Mouse (Mus musculus): ENCODE results near the gene St6galnac5. TPM values are rescaled to one million over a fixed set of nuclear protein-coding genes. Genes with fewer than 3 reads are reported as not detected.

The St6galnac5 gene
- polyA plus RNA-seq, 1 experiment from 2014 or later, result 2.0 TPM

- Histone ChIP-seq H3K27me3 (no peaks in the 10 kb centered on the region), H3K9ac (no peak overlapping the region), H3K9me3 (replicated peaks) (no peaks in the 10 kb centered on the region), H3K4me1 (no peaks in the 10 kb centered on the region), H3K36me3 (no peaks in the 10 kb centered on the region), H3K4me3 (replicated peaks) (no peak overlapping the region), H3K4me2 (replicated peaks) (no peak overlapping the region), H3K27ac (replicated peaks) (no peak overlapping the region)
- no peak for ATAC-seq (ENCODE audit: insufficient number of reproducible peaks, low FRiP score, low TSS enrichment, low read depth)
- WGBS, result 68% methylated on average over 4 of the region's 4 CpGs
Observed at GRCm38 (mm10) chr3:152861450-152861849, 120.6 kb downstream of the St6galnac5 start.

GRCm38 (mm10) chr3:152856095-152856494 lies 126.0 kb downstream of the St6galnac5 start:
- no peak overlapping the region for H3K27ac ChIP-seq (replicated peaks)
- H3K4me1 ChIP-seq, result 0 out of 2 replicates have a peak, but pooled peaks cover 3% of the 10 kb centered on the region
- no peak overlapping the region for H3K4me2 ChIP-seq (replicated peaks)
- no peaks in the 10 kb centered on the region for H3K27me3 ChIP-seq
- no peak overlapping the region for H3K9ac ChIP-seq
- no peak overlapping the region for H3K4me3 ChIP-seq (replicated peaks)
- H3K9me3 ChIP-seq (replicated peaks), result no peaks in the 10 kb centered on the region
- ATAC-seq (ENCODE audit: insufficient number of reproducible peaks, low FRiP score, low TSS enrichment, low read depth), result no peak
- H3K36me3 ChIP-seq, result no peaks in the 10 kb centered on the region
- 72% methylated on average over 10 of the region's 10 CpGs for WGBS

GRCm38 (mm10) chr3:152855006-152855614 lies 126.9 kb downstream of the St6galnac5 start:
- WGBS, result 27% methylated on average over 12 of the region's 12 CpGs
- H3K4me3 ChIP-seq (replicated peaks), result no peak overlapping the region
- H3K4me1 ChIP-seq, result 0 out of 2 replicates have a peak, but pooled peaks cover 3% of the 10 kb centered on the region

GRCm38 (mm10) chr3:152843925-152844324 lies 138.1 kb downstream of the St6galnac5 start:
- Histone ChIP-seq H3K9ac (no peak overlapping the region), H3K36me3 (no peaks in the 10 kb centered on the region), H3K4me3 (replicated peaks) (no peak overlapping the region), H3K27me3 (no peaks in the 10 kb centered on the region), H3K9me3 (replicated peaks) (no peaks in the 10 kb centered on the region), H3K4me1 (peaks cover 5% of the 10 kb centered on the region; the same call in 1 of the 2 replicates), H3K4me2 (replicated peaks) (no peak overlapping the region), H3K27ac (replicated peaks) (no peak overlapping the region)
- no peak for ATAC-seq (ENCODE audit: insufficient number of reproducible peaks, low FRiP score, low TSS enrichment, low read depth)

More at GRCm38 (mm10) chr3:152855006-152855614, 126.9 kb downstream of the St6galnac5 start:
- Histone ChIP-seq H3K27ac (replicated peaks) (no peak overlapping the region), H3K4me2 (replicated peaks) (no peak overlapping the region), H3K9ac (no peak overlapping the region), H3K27me3 (no peaks in the 10 kb centered on the region), H3K36me3 (no peaks in the 10 kb centered on the region), H3K9me3 (replicated peaks) (no peaks in the 10 kb centered on the region)
- ATAC-seq (ENCODE audit: insufficient number of reproducible peaks, low FRiP score, low TSS enrichment, low read depth), result no peak

GRCm38 (mm10) chr3:152842648-152843047 lies 139.4 kb downstream of the St6galnac5 start:
- Histone ChIP-seq H3K36me3 (no peaks in the 10 kb centered on the region), H3K9ac (no peak overlapping the region), H3K4me1 (peaks cover 5% of the 10 kb centered on the region; the same call in 1 of the 2 replicates), H3K4me3 (replicated peaks) (no peak overlapping the region), H3K27ac (replicated peaks) (no peak overlapping the region), H3K9me3 (replicated peaks) (no peaks in the 10 kb centered on the region), H3K4me2 (replicated peaks) (no peak overlapping the region), H3K27me3 (no peaks in the 10 kb centered on the region)
- whole genome bisulfite sequencing, result 78% methylated on average over 3 of the region's 3 CpGs
- ATAC-seq (ENCODE audit: insufficient number of reproducible peaks, low FRiP score, low TSS enrichment, low read depth), result no peak

GRCm38 (mm10) chr3:152841264-152841663 lies 140.8 kb downstream of the St6galnac5 start:
- no peaks in the 10 kb centered on the region for H3K9me3 ChIP-seq (replicated peaks)

GRCm38 (mm10) chr3:152837938-152838337 lies 144.1 kb downstream of the St6galnac5 start:
- Histone ChIP-seq H3K27me3 (no peaks in the 10 kb centered on the region), H3K27ac (replicated peaks) (no peak overlapping the region), H3K4me3 (replicated peaks) (no peak overlapping the region), H3K9ac (no peak overlapping the region), H3K4me1 (no peaks in the 10 kb centered on the region), H3K36me3 (no peaks in the 10 kb centered on the region), H3K9me3 (replicated peaks) (no peaks in the 10 kb centered on the region), H3K4me2 (replicated peaks) (no peak overlapping the region)
- ATAC-seq (ENCODE audit: insufficient number of reproducible peaks, low FRiP score, low TSS enrichment, low read depth), result no peak
- WGBS, result 91% methylated on average over 1 of the region's 1 CpGs

More at GRCm38 (mm10) chr3:152841264-152841663, 140.8 kb downstream of the St6galnac5 start:
- ATAC-seq (ENCODE audit: insufficient number of reproducible peaks, low FRiP score, low TSS enrichment, low read depth), result no peak
- WGBS, result 77% methylated on average over 6 of the region's 6 CpGs
- Histone ChIP-seq H3K36me3 (no peaks in the 10 kb centered on the region), H3K4me2 (replicated peaks) (no peak overlapping the region), H3K4me1 (no peaks in the 10 kb centered on the region), H3K27me3 (no peaks in the 10 kb centered on the region), H3K4me3 (replicated peaks) (no peak overlapping the region), H3K27ac (replicated peaks) (no peak overlapping the region), H3K9ac (no peak overlapping the region)

GRCm38 (mm10) chr3:152837407-152837806 lies 144.6 kb downstream of the St6galnac5 start:
- no peaks in the 10 kb centered on the region for H3K27me3 ChIP-seq
- H3K4me1 ChIP-seq, result no peaks in the 10 kb centered on the region
- H3K4me3 ChIP-seq (replicated peaks), result no peak overlapping the region
- ATAC-seq (ENCODE audit: insufficient number of reproducible peaks, low FRiP score, low TSS enrichment, low read depth), result no peak
- H3K9me3 ChIP-seq (replicated peaks), result no peaks in the 10 kb centered on the region
- no peaks in the 10 kb centered on the region for H3K36me3 ChIP-seq
- H3K27ac ChIP-seq (replicated peaks), result no peak overlapping the region
- no peak overlapping the region for H3K9ac ChIP-seq
- H3K4me2 ChIP-seq (replicated peaks), result no peak overlapping the region
- 65% methylated on average over 2 of the region's 2 CpGs for WGBS

- WGBS, result 90% methylated on average over 4 of the region's 4 CpGs
- Histone ChIP-seq H3K4me3 (replicated peaks) (no peak overlapping the region), H3K27me3 (no peaks in the 10 kb centered on the region), H3K9me3 (replicated peaks) (no peaks in the 10 kb centered on the region), H3K9ac (no peak overlapping the region), H3K4me2 (replicated peaks) (no peak overlapping the region), H3K4me1 (no peaks in the 10 kb centered on the region), H3K36me3 (no peaks in the 10 kb centered on the region), H3K27ac (replicated peaks) (no peak overlapping the region)
- ATAC-seq (ENCODE audit: insufficient number of reproducible peaks, low FRiP score, low TSS enrichment, low read depth), result no peak
Observed at GRCm38 (mm10) chr3:152832436-152832835, 149.6 kb downstream of the St6galnac5 start.

GRCm38 (mm10) chr3:152831974-152832373 lies 150.1 kb downstream of the St6galnac5 start:
- H3K4me2 ChIP-seq (replicated peaks), result no peak overlapping the region
- ATAC-seq (ENCODE audit: insufficient number of reproducible peaks, low FRiP score, low TSS enrichment, low read depth), result no peak
- no peak overlapping the region for H3K9ac ChIP-seq
- no peaks in the 10 kb centered on the region for H3K9me3 ChIP-seq (replicated peaks)
- H3K4me1 ChIP-seq, result no peaks in the 10 kb centered on the region
- WGBS, result 92% methylated on average over 9 of the region's 9 CpGs
- no peaks in the 10 kb centered on the region for H3K36me3 ChIP-seq
- no peak overlapping the region for H3K27ac ChIP-seq (replicated peaks)
- H3K4me3 ChIP-seq (replicated peaks), result no peak overlapping the region
- H3K27me3 ChIP-seq, result no peaks in the 10 kb centered on the region

- no peaks in the 10 kb centered on the region for H3K4me1 ChIP-seq
- H3K27ac ChIP-seq (replicated peaks), result no peak overlapping the region
- no peak overlapping the region for H3K9ac ChIP-seq
- H3K4me2 ChIP-seq (replicated peaks), result no peak overlapping the region
- 57% methylated on average over 3 of the region's 3 CpGs for WGBS
- H3K36me3 ChIP-seq, result no peaks in the 10 kb centered on the region
- H3K9me3 ChIP-seq (replicated peaks), result no peaks in the 10 kb centered on the region
- H3K4me3 ChIP-seq (replicated peaks), result no peak overlapping the region
- no peaks in the 10 kb centered on the region for H3K27me3 ChIP-seq
- ATAC-seq (ENCODE audit: insufficient number of reproducible peaks, low FRiP score, low TSS enrichment, low read depth), result no peak
Observed at GRCm38 (mm10) chr3:152831377-152831776, 150.7 kb downstream of the St6galnac5 start.

GRCm38 (mm10) chr3:152821202-152821601 lies 160.8 kb downstream of the St6galnac5 start:
- Histone ChIP-seq H3K27ac (replicated peaks) (no peak overlapping the region), H3K27me3 (no peaks in the 10 kb centered on the region), H3K4me2 (replicated peaks) (no peak overlapping the region), H3K4me1 (no peaks in the 10 kb centered on the region), H3K9me3 (replicated peaks) (no peaks in the 10 kb centered on the region), H3K36me3 (no peaks in the 10 kb centered on the region), H3K9ac (no peak overlapping the region), H3K4me3 (replicated peaks) (no peak overlapping the region)
- 53% methylated on average over 14 of the region's 14 CpGs for WGBS
- ATAC-seq (ENCODE audit: insufficient number of reproducible peaks, low FRiP score, low TSS enrichment, low read depth), result no peak

Measured in embryonic facial prominence, embryonic 15.5 days (tissue).